Mouse (Mus musculus) olfactory bulb, adult 2 months (tissue): ENCODE results near the gene Opcml. TPM values are rescaled to one million over a fixed set of nuclear protein-coding genes. Genes with fewer than 3 reads are reported as not detected.

ENCODE experiments used
- H3K27ac ChIP-seq: fragments of 200-500 bp; 2 replicates; pipeline ENCODE4 v1.5.1; 2012; ENCODE audit warnings: low read depth, low read length; ENCODE audit not compliant: insufficient read depth
- H3K4me1 ChIP-seq: fragments of 200-500 bp; 2 replicates; pipeline ENCODE4 v1.6.1; 2012; ENCODE audit warnings: low read length; ENCODE audit not compliant: control insufficient read depth, insufficient read depth
- H3K4me3 ChIP-seq: fragments of 200-500 bp; 2 replicates; pipeline ENCODE4 v1.5.1; 2012; ENCODE audit warnings: mild to moderate bottlenecking, low read depth, low read length, moderate library complexity; ENCODE audit not compliant: insufficient read depth
- CTCF ChIP-seq: fragments of 200-500 bp; IDR thresholded peaks from 2 replicates; pipeline ENCODE4 v1.5.1; 2012; ENCODE audit warnings: low read depth, mild to moderate bottlenecking, low read length, moderate library complexity; ENCODE audit not compliant: insufficient read depth
- POLR2A ChIP-seq: fragments of 200-500 bp; IDR thresholded peaks from 2 replicates; pipeline ENCODE4 v1.6.1; 2012; ENCODE audit warnings: mild to moderate bottlenecking, low read depth, low read length, moderate library complexity; ENCODE audit not compliant: insufficient read depth
- WGBS: fragments of 180-500 bp; shearing (Covaris S2); methylation state at CpG from one replicate; pipeline ENCODE4 v1.1.7; 2018; 5-methylcytosine and 5-hydroxymethylcytosine counted together
- polyA plus RNA-seq: library from polyadenylated mRNA; stranded (reverse); fragments of >200 nt; gene quantifications from 2 replicates; pipeline ENCODE4 v1.2.4, GENCODE M21; 2012; ENCODE audit warnings: low replicate concordance; ENCODE audit not compliant: missing spikeins, insufficient read depth, insufficient read length

The Opcml gene
- polyA plus RNA-seq, 1 experiment: not detected

DNA sequence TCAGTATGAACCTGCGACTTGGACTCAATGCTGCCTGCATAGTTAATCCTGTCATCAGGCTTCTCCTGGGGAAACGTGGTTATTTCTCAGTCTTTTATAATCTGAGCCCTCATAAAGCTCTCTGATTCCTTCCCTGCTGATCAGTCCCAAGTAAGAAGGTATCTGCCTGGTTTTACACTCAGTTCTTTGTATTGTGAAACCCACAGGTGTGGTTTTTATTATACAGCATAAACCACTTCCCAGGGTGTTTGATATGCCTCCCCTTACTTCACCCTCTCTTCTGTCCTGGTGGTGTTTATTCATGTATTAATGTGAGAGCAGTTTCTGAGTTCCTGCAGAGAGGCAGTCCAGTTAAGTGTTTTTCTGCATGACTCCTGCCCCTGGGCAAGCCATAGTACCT, 496.9 kb downstream of the Opcml start:
- H3K4me3 ChIP-seq: no peak overlapping the region
- TF ChIP-seq CTCF (no peak), POLR2A (no peak)
- H3K27ac ChIP-seq: no peak overlapping the region
- H3K4me1 ChIP-seq: peaks cover 11% of the 10 kb centered on the region
- WGBS: 75% methylated on average over 2 of the region's 2 CpGs

DNA sequence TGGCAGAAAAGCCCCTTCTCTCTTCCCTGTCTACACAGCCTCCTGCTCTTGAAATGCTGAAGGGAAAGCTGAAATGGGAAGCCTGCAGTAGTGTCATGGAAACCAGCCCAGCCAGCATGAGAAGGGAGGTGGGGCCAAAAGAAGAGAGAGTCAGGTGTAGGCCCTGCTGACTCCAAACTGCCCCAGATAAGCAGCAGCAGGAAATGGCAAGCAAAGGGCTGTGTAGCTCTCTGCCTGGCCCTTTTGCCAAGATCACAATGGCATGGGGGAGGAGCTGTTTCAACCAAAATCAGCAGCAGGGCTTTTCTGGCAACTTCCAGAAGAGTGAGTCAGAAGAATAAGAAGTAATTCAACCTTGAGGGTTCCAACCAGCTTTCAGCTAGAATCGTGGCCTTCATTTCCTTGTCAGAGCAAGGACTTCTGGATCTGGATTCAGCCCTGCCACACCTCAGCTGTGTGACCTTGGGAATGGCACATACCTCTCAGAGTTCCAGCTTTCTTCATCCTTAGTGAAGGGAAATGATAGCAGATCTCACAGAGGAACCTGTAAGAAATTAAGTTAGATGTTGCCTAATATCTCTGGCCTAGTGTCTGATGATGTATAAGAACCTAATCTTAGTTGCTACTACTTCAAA, 499.2 kb downstream of the Opcml start:
- no peak overlapping the region for H3K4me3 ChIP-seq
- peak overlapping the region; percentile 31; the same call in 1 of the 2 replicates for H3K27ac ChIP-seq
- 5% methylated on average over 1 of the region's 1 CpGs for WGBS

DNA sequence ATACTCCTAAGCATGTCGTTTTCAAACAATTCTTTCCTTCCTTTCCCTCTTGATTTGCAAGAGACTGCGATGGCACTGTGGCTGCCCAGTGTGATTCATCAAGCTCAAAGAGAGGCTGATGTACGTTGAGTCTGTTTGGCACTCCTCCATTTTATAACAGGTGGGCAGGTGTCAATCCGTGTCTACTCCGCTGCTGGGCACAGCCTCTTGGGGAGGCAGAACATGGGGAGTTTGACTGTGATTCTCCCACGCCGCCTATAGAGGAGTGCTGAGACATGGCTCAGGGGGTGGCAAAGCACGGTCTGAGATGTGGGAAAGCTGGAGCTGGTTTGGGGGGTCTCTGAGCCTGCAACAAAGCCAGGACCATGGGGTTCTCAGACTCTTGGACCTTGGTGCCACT, 513.1 kb downstream of the Opcml start:
- no peaks in the 10 kb centered on the region; the same call in 1 of the 2 replicates for H3K4me1 ChIP-seq
- no peak overlapping the region for H3K27ac ChIP-seq
- H3K4me3 ChIP-seq: no peak overlapping the region
- 91% methylated on average over 8 of the region's 8 CpGs for WGBS
- TF ChIP-seq POLR2A: no peak
- no peak for TF ChIP-seq CTCF

More for the DNA sequence above, 499.2 kb downstream of the Opcml start:
- peaks cover 13% of the 10 kb centered on the region for H3K4me1 ChIP-seq
- no peak for TF ChIP-seq POLR2A
- no peak for TF ChIP-seq CTCF

DNA sequence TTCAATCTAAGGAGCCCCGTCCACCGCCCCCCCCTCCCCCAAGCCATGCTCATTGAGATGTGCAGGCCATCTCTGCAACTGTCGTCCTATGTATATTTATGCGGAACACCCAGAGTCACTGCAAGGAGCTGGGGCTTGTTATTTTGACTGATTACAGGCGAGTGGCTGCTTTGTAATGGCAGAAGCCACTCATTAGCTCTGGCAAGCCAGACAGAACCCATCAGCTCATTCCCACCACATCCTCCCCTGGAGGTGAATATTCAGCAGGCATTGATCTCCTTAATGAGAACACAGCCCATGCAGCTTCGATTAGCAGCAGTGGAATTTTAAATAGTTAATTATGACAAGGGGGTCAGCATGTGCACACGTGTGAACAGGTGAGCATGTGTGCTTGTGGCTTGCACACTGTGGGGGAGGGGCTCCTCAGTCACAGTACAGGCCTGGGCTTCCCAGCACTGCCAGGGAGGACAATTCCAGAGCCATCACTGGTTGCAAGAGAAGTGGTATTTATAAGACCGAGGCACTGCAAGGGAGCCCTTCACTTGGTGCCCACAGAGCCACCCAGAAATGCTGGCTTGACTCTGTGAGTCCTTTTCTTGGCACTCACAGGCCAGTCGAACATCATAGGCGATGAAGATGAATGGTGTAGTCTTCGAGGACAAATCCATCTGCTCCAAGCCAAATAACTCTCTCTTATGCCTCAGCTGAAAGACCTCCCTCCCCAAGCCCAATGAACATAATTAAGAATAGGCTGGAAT, 516.0 kb downstream of the Opcml start:
- Histone ChIP-seq H3K4me1 (no peaks in the 10 kb centered on the region; the same call in 1 of the 2 replicates), H3K27ac (no peak overlapping the region), H3K4me3 (no peak overlapping the region)
- WGBS: 50% methylated on average over 11 of the region's 11 CpGs
- no peak for TF ChIP-seq CTCF
- TF ChIP-seq POLR2A: no peak

DNA sequence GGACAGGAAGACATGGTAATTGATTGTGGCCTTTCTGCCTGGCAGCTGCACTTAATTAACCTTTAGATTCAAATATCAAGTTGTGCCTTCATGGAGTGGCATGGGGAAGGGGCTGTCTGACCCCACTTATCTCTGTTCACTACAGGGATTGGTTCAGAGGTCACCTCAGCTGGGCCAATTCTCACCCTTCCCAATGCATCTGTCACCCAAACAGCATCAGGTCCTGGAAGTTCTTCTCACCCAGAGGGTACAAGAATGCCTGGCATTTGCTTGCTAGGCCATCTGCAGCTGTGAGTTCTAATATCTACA, 516.5 kb downstream of the Opcml start:
- TF ChIP-seq POLR2A: no peak
- TF ChIP-seq CTCF: no peak
- Histone ChIP-seq H3K4me3 (no peak overlapping the region), H3K27ac (no peak overlapping the region), H3K4me1 (no peaks in the 10 kb centered on the region; the same call in 1 of the 2 replicates)

DNA sequence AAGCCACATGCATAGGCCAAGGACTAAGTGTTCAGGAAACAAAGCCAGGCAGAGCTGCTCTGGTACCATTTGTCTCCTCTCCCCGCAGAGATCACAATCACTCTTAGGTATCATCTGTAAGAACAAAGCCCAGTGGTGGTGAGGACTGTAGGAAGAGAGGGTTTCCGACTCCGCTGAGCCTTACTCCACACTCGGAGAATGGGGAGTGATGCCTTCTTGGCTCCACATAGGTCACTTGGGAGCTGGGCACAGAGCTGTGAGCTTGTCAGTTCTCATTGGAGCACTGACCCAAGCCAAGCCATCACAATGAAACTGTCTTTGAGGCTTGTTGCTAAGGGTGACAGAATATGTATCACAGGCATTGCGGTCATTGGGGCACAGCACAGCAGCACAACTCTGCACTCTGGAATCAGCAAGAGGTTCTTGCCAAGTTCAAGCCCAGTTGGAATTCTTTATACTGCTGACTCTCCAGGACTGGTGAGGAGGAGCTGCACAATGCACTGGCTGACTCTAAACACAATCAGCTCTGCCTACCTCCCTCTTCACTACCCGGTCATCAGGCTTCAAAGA, 517.0 kb downstream of the Opcml start:
- WGBS: 78% methylated on average over 6 of the region's 6 CpGs
- TF ChIP-seq POLR2A: no peak
- TF ChIP-seq CTCF: no peak
- Histone ChIP-seq H3K4me1 (no peaks in the 10 kb centered on the region; the same call in 1 of the 2 replicates), H3K4me3 (no peak overlapping the region), H3K27ac (no peak overlapping the region)

DNA sequence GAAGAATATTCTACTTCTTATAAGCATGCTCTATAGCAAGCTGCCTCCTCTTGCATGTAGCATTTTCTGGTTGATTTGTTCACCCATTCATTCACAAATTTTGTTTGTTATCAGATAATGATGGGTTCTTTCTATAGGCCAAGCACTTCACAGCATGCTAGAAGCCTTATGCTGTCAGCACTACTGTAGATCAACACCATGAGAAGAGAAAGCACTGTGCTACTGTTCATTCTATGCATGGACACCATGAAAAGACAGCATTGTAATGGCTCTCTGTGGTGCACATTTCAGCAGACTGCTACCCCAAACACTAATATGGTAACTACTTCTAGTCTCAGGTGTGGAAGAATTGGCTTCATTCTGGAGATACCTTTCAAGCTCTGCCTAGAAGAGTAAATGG, 527.3 kb downstream of the Opcml start:
- H3K4me1 ChIP-seq: no peaks in the 10 kb centered on the region
- no peak overlapping the region for H3K4me3 ChIP-seq
- TF ChIP-seq POLR2A (no peak), CTCF (no peak)
- no peak overlapping the region for H3K27ac ChIP-seq

DNA sequence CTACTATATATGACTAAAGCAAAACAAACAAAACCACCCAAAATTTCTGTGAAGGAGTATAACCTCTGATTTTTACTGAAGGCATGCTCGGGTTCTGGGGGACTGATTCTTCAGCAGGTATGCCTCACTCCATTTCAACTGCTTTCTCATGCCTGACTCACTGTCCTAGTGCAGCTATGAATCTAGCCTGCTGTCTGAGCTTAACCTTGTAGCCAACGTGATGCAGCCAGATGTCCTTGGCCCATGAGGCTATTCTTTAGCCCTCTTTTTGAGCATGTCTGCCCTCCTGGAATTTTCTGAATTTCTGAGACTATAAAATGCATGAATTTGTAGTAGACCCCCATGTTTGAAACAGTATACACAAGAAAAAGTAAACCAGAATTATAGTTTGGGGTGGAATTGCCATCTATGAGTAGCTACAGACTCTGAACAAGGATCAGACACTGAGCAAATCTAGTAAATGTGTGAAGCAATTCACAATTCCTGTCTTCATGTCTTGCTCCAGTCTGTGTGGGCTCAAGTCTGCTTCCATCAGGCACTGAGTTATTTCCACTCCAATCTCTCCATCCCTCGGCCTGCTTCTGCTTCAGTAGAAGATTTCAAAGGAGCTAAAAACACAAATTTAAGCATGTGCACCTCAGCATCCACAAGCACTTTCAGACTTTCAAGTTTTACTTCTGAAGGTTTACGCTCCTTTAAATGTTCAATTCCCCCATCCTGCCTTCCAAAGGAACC, 528.6 kb downstream of the Opcml start:
- TF ChIP-seq CTCF: no peak
- no peak for TF ChIP-seq POLR2A

DNA sequence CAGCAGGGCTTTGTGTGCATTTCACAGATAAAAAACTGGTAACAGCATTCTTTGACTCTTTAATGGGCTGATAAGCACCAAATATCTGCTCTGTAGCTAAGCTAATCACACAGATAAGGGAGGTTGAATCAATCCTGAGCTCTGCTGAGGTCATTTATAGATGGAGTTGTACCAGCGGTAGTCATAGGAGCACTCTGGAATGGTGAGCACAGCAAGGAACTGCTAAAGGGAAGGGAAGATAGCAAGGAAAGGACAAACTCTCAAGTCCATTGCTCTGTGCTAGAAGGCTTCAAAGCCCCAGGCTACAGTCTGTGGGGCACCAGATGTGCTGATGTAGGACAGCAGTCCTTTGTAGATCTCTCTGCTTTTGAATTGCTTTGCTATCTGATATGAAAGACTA, 529.2 kb downstream of the Opcml start:
- WGBS: 74% methylated on average over 1 of the region's 1 CpGs
- H3K4me1 ChIP-seq: no peaks in the 10 kb centered on the region
- no peak overlapping the region for H3K4me3 ChIP-seq
- TF ChIP-seq CTCF: no peak
- no peak for TF ChIP-seq POLR2A
- H3K27ac ChIP-seq: no peak overlapping the region

More for the DNA sequence above, 528.6 kb downstream of the Opcml start:
- Histone ChIP-seq H3K4me3 (no peak overlapping the region), H3K4me1 (no peaks in the 10 kb centered on the region), H3K27ac (no peak overlapping the region)
- 81% methylated on average over 4 of the region's 4 CpGs for WGBS
